Comparison of ENCODE assay signal across 9 mouse cellular contexts in genomic region chr10:128037921-128038320, GRCm38 (mm10). TPM values are rescaled to one million over a fixed set of nuclear protein-coding genes. Genes with fewer than 3 reads are reported as not detected.
A peak's percentile ranks its signal among the peaks of the same experiment; 100 is the strongest.
DNase-seq lines count a peak whose midpoint lies in the region; ATAC-seq and TF ChIP-seq lines count a peak whose summit lies in the region.
"Had no signal": no experiment of that assay in that cellular context is flagged by ENCODE, and none has a peak within 500 bp of the region (broad histone marks: within the 10 kb centered on the region; RNA-seq: fewer than 3 reads in every experiment).

No protein-coding gene starts in this region.

- H3K4me1 ChIP-seq in erythroblast, embryonic 14.5 days (ENCODE audit: control insufficient read depth) = peaks cover 56% of the 10 kb centered on the region
- H3K4me1 ChIP-seq in midbrain, embryonic 10.5 days = peaks cover 42% of the 10 kb centered on the region
- H3K4me1 ChIP-seq in midbrain, postnatal 0 days (ENCODE audit: insufficient read depth, low read length) = 0 out of 2 replicates have a peak, but pooled peaks cover 9% of the 10 kb centered on the region
- H3K4me1 ChIP-seq in limb, embryonic 15.5 days = peaks cover 60% of the 10 kb centered on the region

- WGBS in midbrain, embryonic 10.5 days = 64% methylated on average over 3 of the region's 3 CpGs
- 51% methylated on average over 3 of the region's 3 CpGs for WGBS in midbrain, postnatal 0 days
- 77% methylated on average over 3 of the region's 3 CpGs for WGBS in limb, embryonic 15.5 days

- DNase-seq in midbrain, embryonic 10.5 days (ENCODE audit: low spot score) = no peak
- no peak for DNase-seq in midbrain, postnatal 0 days (ENCODE audit: low spot score)
- DNase-seq in adrenal gland, postnatal 4 days (ENCODE audit: low spot score in 2 of 2) = no peak
- no peak for DNase-seq in frontal cortex, postnatal 36 days (ENCODE audit: low spot score in 2 of 2)
- no peak for DNase-seq in MN1 (ENCODE audit: low spot score)
- DNase-seq: kidney, postnatal 4 days had no signal

- peaks cover 7% of the 10 kb centered on the region for H3K27me3 ChIP-seq in erythroblast, embryonic 14.5 days (ENCODE audit: control insufficient read depth)
- H3K27me3 ChIP-seq in midbrain, embryonic 10.5 days (ENCODE audit: low read depth, poor library complexity, severe bottlenecking) = no peaks in the 10 kb centered on the region
- H3K27me3 ChIP-seq in midbrain, postnatal 0 days (ENCODE audit: insufficient read depth, low read length) = no peaks in the 10 kb centered on the region
- H3K27me3 ChIP-seq in limb, embryonic 15.5 days = no peaks in the 10 kb centered on the region

- no peaks in the 10 kb centered on the region for H3K9me3 ChIP-seq in erythroblast, embryonic 14.5 days (ENCODE audit: control insufficient read depth, low read length)
- H3K9me3 ChIP-seq in midbrain, embryonic 10.5 days (replicated peaks) = no peaks in the 10 kb centered on the region
- no peaks in the 10 kb centered on the region for H3K9me3 ChIP-seq in midbrain, postnatal 0 days (ENCODE audit: low read length)
- H3K9me3 ChIP-seq in limb, embryonic 15.5 days = no peaks in the 10 kb centered on the region

- H3K4me2 ChIP-seq in midbrain, postnatal 0 days (ENCODE audit: low read depth, low read length, poor library complexity, severe bottlenecking) = no peak overlapping the region; the same call in 1 of the 2 replicates
- H3K4me2 ChIP-seq in limb, embryonic 15.5 days = no peak overlapping the region

- ATAC-seq in erythroblast, adult 5-6 weeks (replicated peaks; ENCODE audit: low FRiP score, poor library complexity, severe bottlenecking) = no peak
- no peak for ATAC-seq in midbrain, postnatal 0 days (ENCODE audit: low FRiP score)
- ATAC-seq in limb, embryonic 15.5 days (ENCODE audit: insufficient number of reproducible peaks, low FRiP score, low TSS enrichment, low read depth) = no peak

- no peak overlapping the region for H3K27ac ChIP-seq in midbrain, embryonic 10.5 days (replicated peaks)
- H3K27ac ChIP-seq in midbrain, postnatal 0 days (ENCODE audit: low read depth, low read length) = no peak overlapping the region
- H3K27ac ChIP-seq in limb, embryonic 15.5 days = peak overlapping the region; percentile 51

- TF ChIP-seq CTCF in midbrain, postnatal 0 days (IDR thresholded peaks at IDR 0.05) = no peak

- no peak overlapping the region for H3K9ac ChIP-seq in midbrain, postnatal 0 days (replicated peaks; ENCODE audit: low read length, poor library complexity, severe bottlenecking)
- no peak overlapping the region for H3K9ac ChIP-seq in limb, embryonic 15.5 days

- H3K4me3 ChIP-seq in erythroblast, embryonic 14.5 days (replicated peaks) = peak overlapping the region; percentile 52
- H3K4me3 ChIP-seq in midbrain, embryonic 10.5 days = peak overlapping the region; percentile 92
- no peak overlapping the region for H3K4me3 ChIP-seq in midbrain, postnatal 0 days (ENCODE audit: low read depth, low read length)
- no peak overlapping the region for H3K4me3 ChIP-seq in limb, embryonic 15.5 days

- peaks cover 61% of the 10 kb centered on the region for H3K36me3 ChIP-seq in erythroblast, embryonic 14.5 days (ENCODE audit: control insufficient read depth)
- peaks cover 57% of the 10 kb centered on the region for H3K36me3 ChIP-seq in midbrain, embryonic 10.5 days
- H3K36me3 ChIP-seq in midbrain, postnatal 0 days (ENCODE audit: insufficient read depth, low read length) = peaks cover 21% of the 10 kb centered on the region
- peaks cover 40% of the 10 kb centered on the region for H3K36me3 ChIP-seq in limb, embryonic 15.5 days

RNA-seq across cellular contexts. Expression of gene Naca, which starts 2.5 kb away (rescaled TPM):
- polyA plus RNA-seq in erythroblast, embryonic 14.5 days (2012) = 10.5 and 11.0 TPM in 2 replicates
- total RNA-seq in erythroblast, adult 5-6 weeks (2015; ENCODE audit: low replicate concordance) = 219 and 262 TPM in 2 replicates
- 350 and 361 TPM in 2 replicates for total RNA-seq in erythroblast, adult 5-6 weeks (2017; ENCODE audit: low replicate concordance)
- 814 and 925 TPM in 2 replicates for polyA plus RNA-seq in midbrain, embryonic 10.5 days (2016; fragmentation: Nextera tagmentation; extraction: Ambion mirVana)
- total RNA-seq in midbrain, postnatal 0 days (2014; rRNA removed) = 415 and 452 TPM in 2 replicates
- 443 and 454 TPM in 2 replicates for polyA plus RNA-seq in midbrain, postnatal 0 days (2015; fragmentation: Nextera tagmentation; extraction: Ambion mirVana)
- 697 and 704 TPM in 2 replicates for polyA plus RNA-seq in limb, embryonic 15.5 days (2015; fragmentation: Nextera tagmentation; extraction: Ambion mirVana)
- 100 to 1,000 TPM; 823 to 829 TPM for total RNA-seq in adrenal gland, postnatal 4 days (2021)

RNA-seq across cellular contexts. Expression of gene Ptges3, which starts 20.8 kb away (rescaled TPM):
- polyA plus RNA-seq in erythroblast, embryonic 14.5 days (2012) = 8.6 and 11.8 TPM in 2 replicates
- 44.0 and 46.6 TPM in 2 replicates for total RNA-seq in erythroblast, adult 5-6 weeks (2015; ENCODE audit: low replicate concordance)
- total RNA-seq in erythroblast, adult 5-6 weeks (2017; ENCODE audit: low replicate concordance) = 65.1 and 65.8 TPM in 2 replicates
- 669 and 729 TPM in 2 replicates for polyA plus RNA-seq in midbrain, embryonic 10.5 days (2016; fragmentation: Nextera tagmentation; extraction: Ambion mirVana)
- total RNA-seq in midbrain, postnatal 0 days (2014; rRNA removed) = 109 and 117 TPM in 2 replicates
- polyA plus RNA-seq in midbrain, postnatal 0 days (2015; fragmentation: Nextera tagmentation; extraction: Ambion mirVana) = 390 and 433 TPM in 2 replicates
- 402 and 459 TPM in 2 replicates for polyA plus RNA-seq in limb, embryonic 15.5 days (2015; fragmentation: Nextera tagmentation; extraction: Ambion mirVana)
- 100 to 1,000 TPM; 152 to 160 TPM for total RNA-seq in adrenal gland, postnatal 4 days (2021)

RNA-seq across cellular contexts. Expression of gene Prim1, which starts 23.0 kb away (rescaled TPM):
- polyA plus RNA-seq in erythroblast, embryonic 14.5 days (2012) = 1.3 TPM in 2 replicates
- total RNA-seq in erythroblast, adult 5-6 weeks (2015; ENCODE audit: low replicate concordance) = 37.6 and 56.5 TPM in 2 replicates
- 44.7 and 56.1 TPM in 2 replicates for total RNA-seq in erythroblast, adult 5-6 weeks (2017; ENCODE audit: low replicate concordance)
- polyA plus RNA-seq in midbrain, embryonic 10.5 days (2016; fragmentation: Nextera tagmentation; extraction: Ambion mirVana) = 105 and 114 TPM in 2 replicates
- total RNA-seq in midbrain, postnatal 0 days (2014; rRNA removed) = 19.8 and 30.1 TPM in 2 replicates
- 33.5 and 33.6 TPM in 2 replicates for polyA plus RNA-seq in midbrain, postnatal 0 days (2015; fragmentation: Nextera tagmentation; extraction: Ambion mirVana)
- 63.7 and 71.9 TPM in 2 replicates for polyA plus RNA-seq in limb, embryonic 15.5 days (2015; fragmentation: Nextera tagmentation; extraction: Ambion mirVana)
- 10 to 100 TPM; 22.3 to 26.6 TPM for total RNA-seq in adrenal gland, postnatal 4 days (2021)

RNA-seq across cellular contexts. Expression of gene Hsd17b6, which starts 30.5 kb away (rescaled TPM):
- not detected in 2 replicates for polyA plus RNA-seq in erythroblast, embryonic 14.5 days (2012)
- not detected in 2 replicates for total RNA-seq in erythroblast, adult 5-6 weeks (2015; ENCODE audit: low replicate concordance)
- total RNA-seq in erythroblast, adult 5-6 weeks (2017; ENCODE audit: low replicate concordance) = not detected in 2 replicates
- polyA plus RNA-seq in midbrain, embryonic 10.5 days (2016; fragmentation: Nextera tagmentation; extraction: Ambion mirVana) = not detected in 2 replicates
- not detected in 2 replicates for total RNA-seq in midbrain, postnatal 0 days (2014; rRNA removed)
- polyA plus RNA-seq in midbrain, postnatal 0 days (2015; fragmentation: Nextera tagmentation; extraction: Ambion mirVana) = not detected in 2 replicates
- polyA plus RNA-seq in limb, embryonic 15.5 days (2015; fragmentation: Nextera tagmentation; extraction: Ambion mirVana) = not detected in 2 replicates
- total RNA-seq in adrenal gland, postnatal 4 days (2021) = 1 to 10 TPM in 1 of 2 experiments, under 1 TPM in 1; 0.22 to 8.9 TPM

RNA-seq across cellular contexts. Expression of gene Atp5b, which starts 45.2 kb away (rescaled TPM):
- 152 and 224 TPM in 2 replicates for polyA plus RNA-seq in erythroblast, embryonic 14.5 days (2012)
- 477 and 544 TPM in 2 replicates for total RNA-seq in erythroblast, adult 5-6 weeks (2015; ENCODE audit: low replicate concordance)
- total RNA-seq in erythroblast, adult 5-6 weeks (2017; ENCODE audit: low replicate concordance) = 410 and 537 TPM in 2 replicates
- polyA plus RNA-seq in midbrain, embryonic 10.5 days (2016; fragmentation: Nextera tagmentation; extraction: Ambion mirVana) = 2,205 and 2,316 TPM in 2 replicates
- total RNA-seq in midbrain, postnatal 0 days (2014; rRNA removed) = 4,011 and 6,126 TPM in 2 replicates
- 2,103 and 2,155 TPM in 2 replicates for polyA plus RNA-seq in midbrain, postnatal 0 days (2015; fragmentation: Nextera tagmentation; extraction: Ambion mirVana)
- polyA plus RNA-seq in limb, embryonic 15.5 days (2015; fragmentation: Nextera tagmentation; extraction: Ambion mirVana) = 1,886 and 2,113 TPM in 2 replicates
- total RNA-seq in adrenal gland, postnatal 4 days (2021) = 1,000 to 10,000 TPM; 2,157 to 2,362 TPM

Comparison
In these comparisons a context has a peak if more than half of its experiments do, and no peak if none do; other contexts are left out.
1. H3K4me3 ChIP-seq: peak in erythroblast, embryonic 14.5 days (single experiment) and midbrain, embryonic 10.5 days (single experiment); none in midbrain, postnatal 0 days (single experiment) and limb, embryonic 15.5 days (single experiment).
2. RNA of gene Naca, which starts 2.5 kb away (polyA plus RNA-seq): 814 to 925 TPM in midbrain, embryonic 10.5 days, 697 to 704 TPM in limb, embryonic 15.5 days and 443 to 454 TPM in midbrain, postnatal 0 days; 10.5 to 11.0 TPM in erythroblast, embryonic 14.5 days; every median in the first group is over 10 times any median in the second.
3. RNA of gene Ptges3, which starts 20.8 kb away (polyA plus RNA-seq): 669 to 729 TPM in midbrain, embryonic 10.5 days, 402 to 459 TPM in limb, embryonic 15.5 days and 390 to 433 TPM in midbrain, postnatal 0 days; 8.6 to 11.8 TPM in erythroblast, embryonic 14.5 days; every median in the first group is over 10 times any median in the second.
4. RNA of gene Prim1, which starts 23.0 kb away (polyA plus RNA-seq): 105 to 114 TPM in midbrain, embryonic 10.5 days, 63.7 to 71.9 TPM in limb, embryonic 15.5 days and 33.5 to 33.6 TPM in midbrain, postnatal 0 days; 1.3 TPM in erythroblast, embryonic 14.5 days; every median in the first group is over 10 times any median in the second.